Mouse (Mus musculus) right cerebral cortex, postnatal 25 days (tissue): Measurements from ENCODE around the gene Gclc.
"Not testable (repeated sequence)": the region's sequence is repeated elsewhere in the genome, so short reads cannot be mapped to it uniquely, and the experiment has no call there.

ENCODE experiments used
- DNase-seq: peaks from one replicate; pipeline ENCODE4 v3.0.0; 2022

The Gclc gene

DNA sequence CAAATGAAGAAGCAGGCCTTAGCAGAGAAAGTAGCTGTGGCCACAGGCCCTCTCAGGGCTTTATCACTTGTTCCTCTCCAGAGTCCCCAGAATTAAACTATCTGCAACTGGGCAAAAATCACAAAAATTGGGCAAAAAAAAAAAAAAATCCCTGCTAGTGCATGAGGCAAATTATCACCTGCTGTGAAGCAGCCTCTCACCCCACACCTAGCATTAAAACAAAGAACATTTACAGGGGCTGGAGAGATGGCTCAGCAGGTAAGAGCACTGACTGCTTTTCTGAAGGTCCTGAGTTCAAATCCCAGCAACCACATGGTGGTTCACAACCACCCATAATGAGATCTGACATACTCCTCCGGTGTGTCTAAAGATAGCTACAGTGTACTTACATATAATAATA lies 6.0 kb upstream of the Gclc start:
- DNase-seq, result not testable (repeated sequence)

DNA sequence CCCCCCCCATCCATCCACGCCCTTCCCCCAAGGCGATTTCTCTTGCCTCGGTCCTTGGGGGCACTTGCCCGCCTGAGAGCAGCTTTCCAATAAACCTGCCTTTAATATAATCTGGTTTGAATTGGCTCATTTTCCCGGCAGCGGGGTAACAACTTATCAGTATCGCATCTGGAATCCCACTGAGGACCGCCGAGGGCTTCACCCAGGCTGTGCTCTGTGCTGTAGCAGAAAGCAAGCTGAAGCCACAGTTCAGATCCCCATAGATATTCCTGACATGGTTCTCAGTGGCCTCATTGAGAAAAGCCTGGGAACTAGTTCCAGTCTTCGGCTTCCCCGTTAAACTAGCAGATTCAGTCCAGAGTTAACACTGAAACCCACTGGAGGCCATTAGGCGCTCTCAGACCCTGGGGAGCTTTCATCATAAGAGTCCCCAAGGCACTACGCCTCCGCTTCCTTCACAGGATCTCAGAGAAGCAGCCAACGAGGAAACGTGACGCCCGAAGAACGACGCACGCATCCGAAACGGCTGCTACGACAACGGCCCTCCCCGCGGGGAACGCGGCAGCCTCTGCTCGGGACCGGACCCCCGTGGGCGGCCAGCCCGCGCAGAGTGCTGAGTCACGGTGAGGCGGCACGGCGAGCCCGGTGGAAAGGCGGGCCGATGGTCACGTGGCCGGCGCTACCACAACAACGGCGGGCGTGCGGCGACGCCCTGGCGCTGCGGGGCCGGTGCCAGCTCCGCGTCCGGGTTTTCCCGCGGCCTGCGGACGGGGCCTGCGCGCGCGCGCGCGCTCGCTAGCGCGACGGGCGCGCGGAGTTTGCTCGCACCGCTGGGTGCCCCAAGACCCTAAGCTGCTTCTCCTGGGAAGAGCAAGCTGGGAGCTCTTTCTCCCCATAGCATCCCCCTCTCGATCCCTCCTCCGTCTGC lies 3.9 kb upstream of the Gclc start:
- DNase-seq, result peak; percentile 99

DNA sequence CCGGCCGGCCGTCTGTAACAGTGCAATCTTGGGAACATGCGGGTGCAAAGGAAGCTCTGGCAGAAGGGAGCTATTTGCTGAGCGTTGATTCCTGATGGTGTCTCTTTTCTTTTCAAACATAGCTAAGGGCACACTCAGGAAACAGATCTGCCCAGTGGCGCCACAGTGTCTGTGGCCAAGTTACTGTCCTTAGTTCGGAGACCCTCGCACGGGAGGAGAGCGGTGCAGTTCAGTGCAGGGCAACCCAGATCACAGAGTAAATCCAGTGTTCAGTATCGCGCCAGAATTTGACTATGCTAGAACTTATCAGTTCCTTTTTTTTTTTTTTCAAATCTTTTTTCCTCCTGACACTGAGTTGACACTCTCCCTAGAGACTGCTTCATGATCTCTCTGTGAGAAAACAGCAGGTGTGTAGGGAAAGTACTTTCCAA lies 3.2 kb upstream of the Gclc start:
- no peak for DNase-seq

DNA sequence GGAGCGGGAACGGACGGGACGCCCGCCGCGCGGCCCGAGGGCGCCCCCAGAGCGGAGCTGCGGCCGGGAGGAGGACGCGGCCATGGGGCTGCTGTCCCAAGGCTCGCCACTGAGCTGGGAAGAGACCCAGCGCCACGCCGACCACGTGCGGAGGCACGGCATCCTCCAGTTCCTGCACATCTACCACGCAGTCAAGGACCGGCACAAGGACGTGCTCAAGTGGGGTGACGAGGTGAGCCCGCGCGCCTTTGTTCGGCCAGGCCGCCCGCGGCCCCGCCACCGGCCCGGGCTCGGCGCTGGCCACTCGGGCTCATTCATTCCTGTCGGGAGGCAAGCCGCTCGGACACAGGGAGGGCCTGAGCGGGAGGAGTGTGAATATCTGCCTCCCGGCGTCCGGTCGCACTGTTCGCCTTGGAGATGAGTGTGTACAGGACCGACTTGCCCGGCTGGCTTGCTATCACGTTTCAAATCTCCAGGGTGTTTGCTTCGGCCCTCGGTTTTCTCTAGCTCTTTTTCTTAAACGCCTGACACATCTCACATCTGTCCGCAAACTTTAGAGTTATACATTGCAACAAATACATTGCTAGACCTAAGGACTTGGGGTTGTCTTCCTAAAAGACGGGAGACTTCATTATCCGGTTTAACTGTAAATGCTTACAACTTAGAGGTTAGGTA lies 530 bp downstream of the Gclc start:
- no peak for DNase-seq

DNA sequence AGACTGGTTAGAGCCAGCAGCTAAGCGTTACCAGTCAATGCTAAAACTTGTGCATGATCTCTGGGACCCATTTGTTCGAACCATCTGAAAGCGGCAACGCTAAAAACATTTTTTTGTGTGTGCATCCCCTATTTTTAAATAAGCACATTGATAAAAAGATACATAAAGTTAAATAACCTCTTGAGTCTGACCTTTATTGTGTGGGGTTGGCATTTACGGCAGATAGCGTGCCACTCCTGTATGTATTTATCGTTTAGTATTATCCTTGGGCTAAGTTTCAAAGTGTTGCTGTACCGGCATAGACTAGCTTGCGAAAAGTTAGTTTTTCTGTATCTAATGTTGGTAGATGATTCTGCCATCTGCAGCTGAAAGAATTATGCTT lies 1.1 kb downstream of the Gclc start:
- DNase-seq, result no peak

DNA sequence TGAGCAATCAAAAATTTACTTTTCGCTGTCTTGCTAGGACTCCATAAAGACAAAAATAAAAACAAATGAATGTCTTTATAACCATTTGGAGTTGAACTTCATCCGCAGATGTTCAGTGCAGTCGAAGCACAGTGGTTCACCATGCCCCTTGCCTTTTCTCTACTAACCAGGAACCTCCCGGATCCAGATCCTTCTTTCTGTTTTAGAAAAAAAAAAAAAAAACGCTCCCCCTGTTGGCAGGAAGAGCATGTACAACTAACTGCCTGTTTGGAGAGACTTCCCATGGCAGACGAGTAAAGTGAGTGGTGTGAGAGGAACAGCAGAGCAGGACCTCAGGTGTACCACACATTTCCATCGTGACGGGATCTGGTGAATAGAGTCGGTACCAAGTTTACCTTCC lies 1.7 kb downstream of the Gclc start:
- DNase-seq, result no peak

DNA sequence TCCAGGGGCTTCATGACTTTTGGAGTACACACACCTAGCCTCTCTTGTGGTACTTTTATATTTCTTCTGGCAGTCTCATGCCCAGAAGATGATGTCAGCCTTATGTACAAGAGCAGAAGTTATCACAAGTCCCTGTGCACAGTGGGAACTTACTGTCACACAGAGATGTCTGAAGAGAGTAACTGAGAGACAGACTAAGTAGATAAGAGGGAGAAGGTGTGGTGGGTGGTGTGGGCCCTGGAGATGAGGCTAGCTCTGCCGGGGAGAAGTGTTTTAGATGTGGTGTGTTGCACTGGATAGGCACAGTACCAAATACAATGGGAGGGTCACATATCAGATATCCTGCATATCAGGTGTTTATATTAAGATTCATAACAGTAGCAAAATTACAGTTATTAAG lies 3.0 kb downstream of the Gclc start:
- no peak for DNase-seq

DNA sequence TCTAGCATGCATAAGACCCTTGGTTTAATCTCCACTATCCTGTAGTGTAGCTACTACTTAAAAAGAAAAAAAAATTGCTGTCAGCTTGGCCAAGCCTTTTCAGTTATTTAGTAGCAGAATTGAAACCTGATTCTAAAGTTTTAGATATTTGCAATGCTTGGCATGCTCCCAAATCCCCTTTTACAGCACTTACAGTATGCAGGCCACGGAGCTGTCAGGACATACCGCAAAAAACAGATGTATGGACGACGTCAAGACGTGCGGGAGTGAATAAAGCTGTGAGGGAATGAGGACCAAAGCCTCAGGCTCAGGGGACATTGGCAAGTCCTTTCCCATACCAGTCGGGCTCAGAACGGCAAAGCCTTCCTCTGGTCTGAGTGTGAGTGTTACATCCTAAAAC lies 4.1 kb downstream of the Gclc start:
- no peak for DNase-seq

DNA sequence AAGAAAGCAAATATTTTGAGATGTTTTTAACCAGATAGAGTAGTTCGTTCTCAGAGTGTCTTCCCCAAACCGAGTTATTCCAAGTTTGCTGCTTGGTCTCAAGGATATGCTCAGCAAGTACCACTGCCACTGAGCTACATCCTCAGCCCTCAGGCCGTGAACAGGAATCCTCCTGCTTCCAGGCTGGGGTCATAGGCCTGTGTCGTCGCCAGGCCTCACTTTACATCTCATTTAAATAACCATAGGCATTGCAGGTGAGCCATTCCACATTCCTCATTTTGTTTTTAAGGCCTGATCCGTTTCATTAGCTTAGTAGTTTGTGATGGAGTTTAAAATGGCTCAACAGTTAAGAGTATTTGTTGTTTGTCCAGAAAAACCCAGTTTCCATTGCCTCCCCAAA lies 4.8 kb downstream of the Gclc start:
- DNase-seq, result no peak

DNA sequence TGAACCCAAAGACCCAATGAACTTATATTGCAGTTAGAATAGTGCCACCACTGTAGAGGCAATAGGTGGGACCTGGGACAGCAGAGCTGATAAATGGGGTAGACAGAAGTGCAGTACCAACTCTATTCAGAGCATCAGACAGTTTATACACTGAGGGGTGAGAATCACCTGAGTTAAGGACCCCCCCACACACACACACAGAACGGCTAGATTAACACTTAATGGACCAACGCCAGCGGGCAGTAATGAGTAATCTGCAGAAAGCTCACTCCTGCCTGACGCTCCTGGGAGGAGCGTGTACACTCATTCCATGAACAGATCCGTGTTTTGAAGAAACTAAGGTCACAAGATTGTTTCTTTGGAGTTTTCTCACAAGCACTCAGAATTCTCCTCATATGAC lies 5.4 kb downstream of the Gclc start:
- DNase-seq, result no peak

DNA sequence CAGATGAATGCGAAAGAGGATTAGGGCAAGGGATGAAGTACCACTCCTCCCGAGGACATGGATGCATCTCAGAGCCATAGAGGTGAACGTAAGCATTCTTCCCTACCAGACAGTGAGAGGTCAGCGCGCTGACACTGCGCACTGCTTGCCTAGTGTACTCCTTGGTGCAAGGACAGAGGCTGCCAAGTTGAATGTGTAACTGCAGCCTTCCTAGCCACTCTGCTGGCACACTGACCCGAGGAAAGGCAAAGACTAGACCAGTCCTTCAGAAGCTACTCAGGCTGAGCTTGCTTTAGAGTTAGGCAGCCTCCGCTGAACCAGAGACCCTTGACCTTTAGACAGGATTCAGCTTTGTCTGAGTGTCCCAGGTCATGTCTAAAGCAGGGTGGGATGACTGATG lies 11.9 kb downstream of the Gclc start:
- DNase-seq, result no peak

DNA sequence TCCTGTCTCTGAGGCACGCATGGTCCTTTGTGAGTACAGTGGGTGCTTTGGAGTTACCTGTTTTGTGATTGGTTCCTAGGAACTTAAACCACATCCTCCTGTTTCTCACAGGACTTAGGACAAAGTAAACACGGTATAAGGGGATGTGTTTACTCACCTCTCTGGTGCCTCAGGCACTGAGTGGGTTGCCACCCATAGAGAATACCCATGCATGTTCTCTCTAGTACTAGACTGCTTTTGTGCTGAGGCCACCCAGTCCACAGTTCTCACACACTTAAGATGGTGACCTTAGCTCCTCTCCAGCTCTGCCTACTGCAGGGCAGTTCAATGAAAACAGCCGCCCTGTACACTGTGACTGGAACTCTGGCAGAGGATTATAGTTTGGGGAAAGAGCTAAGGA lies 12.4 kb downstream of the Gclc start:
- DNase-seq, result no peak

DNA sequence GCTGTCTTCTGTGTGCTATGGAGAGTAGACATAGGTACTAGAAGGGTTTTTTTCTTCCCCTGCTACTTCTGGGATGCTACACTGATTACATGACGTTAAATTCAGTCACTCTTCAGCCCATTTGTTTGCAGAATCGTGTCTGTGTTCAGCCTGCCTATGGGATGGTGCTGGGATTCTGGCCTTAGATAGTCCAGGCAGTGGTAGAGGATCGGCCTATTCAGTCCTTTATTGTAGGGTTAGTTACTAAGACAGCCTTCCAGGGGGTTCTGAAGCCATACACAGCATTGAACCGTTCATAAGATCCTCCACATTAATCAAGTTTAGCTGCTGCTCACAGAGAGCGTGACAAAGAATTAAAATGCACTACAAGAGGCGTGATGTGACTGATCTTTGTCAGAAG lies 16.6 kb downstream of the Gclc start:
- DNase-seq, result no peak

DNA sequence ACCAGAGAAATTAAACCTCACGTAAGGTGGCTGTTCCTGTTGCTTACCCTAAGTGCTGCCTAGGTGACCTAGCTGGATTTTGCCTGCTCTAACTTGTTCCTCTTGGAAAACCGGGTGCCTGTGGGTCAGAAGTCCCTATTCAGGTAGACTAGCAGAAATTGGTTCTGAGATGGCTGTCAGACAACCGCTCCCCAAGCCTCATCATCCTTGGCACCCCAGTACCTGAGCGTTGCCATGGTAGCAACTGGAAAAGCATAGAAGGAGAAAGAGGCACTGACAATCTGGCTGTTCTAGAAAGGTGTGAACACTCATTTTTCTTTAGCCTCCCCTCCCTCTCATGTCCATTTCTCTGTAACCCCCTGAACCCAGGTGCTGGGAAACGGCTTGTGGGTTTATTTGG lies 17.0 kb downstream of the Gclc start:
- no peak for DNase-seq

DNA sequence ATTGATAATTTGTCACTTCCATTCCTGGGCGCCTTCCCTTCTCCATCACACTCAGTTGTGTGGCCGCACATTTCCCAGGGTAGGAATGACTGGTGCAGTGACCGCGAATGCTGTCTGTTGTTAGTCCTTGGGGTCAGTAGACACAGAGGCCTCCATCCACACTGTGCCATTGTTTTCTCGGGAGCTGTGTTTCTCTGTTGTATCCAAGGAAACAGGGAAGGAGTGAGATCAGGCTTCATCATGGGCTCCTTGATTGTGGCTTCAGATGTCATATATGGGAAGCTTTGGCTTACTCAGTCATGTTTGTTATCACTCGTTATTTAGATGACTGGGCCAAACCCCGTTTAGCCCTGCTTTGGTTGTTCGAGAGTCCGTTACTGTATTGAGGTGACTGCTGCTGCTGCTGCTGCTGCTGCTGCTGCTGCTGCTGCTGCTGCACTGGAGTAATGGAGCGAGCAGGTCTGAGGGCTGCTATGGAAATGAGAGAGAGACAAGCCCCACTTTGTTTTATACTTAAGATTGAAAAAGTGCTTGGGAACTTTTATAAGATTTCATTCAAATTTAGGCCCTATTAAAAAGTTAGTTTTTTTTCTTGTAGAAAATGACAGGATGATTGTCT lies 17.5 kb downstream of the Gclc start:
- DNase-seq, result no peak

DNA sequence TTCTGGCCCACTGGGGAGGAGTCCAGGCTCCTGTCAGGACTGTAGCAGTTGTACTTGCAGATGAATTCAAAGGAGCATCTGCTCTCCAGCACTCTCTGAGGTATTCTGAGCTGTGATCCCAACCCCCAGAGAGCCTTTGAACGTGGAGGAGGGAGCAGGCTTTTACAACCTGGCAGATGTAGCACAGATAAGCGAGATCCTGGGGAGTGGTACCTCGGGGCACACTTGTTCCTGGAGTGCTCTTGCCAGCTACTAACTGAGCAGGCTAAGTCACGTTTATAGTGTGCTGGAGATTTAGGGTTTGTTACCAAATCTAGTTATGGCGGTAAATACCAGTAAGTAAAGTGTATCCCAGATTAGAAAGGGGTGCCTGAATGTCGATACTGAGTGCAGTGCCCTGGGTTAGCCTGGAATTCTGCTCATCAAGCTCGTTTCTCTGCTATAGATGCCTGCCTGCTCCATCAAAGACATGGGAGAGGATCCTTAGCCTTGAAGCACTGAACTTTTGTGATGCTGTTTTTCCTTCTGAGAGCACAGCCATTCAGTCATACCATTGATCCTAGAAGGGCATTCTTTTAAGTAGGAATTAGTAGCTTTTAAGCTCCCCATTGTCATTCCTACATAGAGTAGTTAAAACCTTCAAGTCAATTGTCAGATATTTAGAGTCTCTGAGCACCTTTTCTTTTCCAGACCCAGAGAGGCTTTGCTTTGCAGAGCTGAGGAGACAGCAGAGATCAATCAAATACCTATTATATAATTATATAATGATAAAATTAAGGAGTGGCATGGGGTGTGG lies 22.6 kb downstream of the Gclc start:
- no peak for DNase-seq

DNA sequence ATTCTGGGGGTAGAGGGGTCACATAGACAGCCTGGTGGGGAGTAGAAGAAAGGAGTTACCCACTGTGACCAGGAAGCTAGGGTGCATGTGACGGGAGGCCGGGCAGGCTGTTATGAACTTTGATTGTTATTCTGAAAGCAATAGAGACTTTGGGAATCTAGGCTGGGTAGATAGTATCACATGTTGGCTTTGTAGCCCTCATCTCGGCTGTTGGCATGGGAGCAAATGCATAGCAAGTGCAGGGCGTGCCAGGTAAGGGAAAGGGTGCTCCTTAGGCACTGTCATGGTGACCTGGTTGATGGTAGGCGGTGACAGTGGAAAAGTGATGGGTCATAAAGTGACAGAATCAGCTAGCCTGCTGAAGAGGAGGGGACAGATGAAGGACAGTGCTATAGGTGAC lies 23.3 kb downstream of the Gclc start:
- no peak for DNase-seq

DNA sequence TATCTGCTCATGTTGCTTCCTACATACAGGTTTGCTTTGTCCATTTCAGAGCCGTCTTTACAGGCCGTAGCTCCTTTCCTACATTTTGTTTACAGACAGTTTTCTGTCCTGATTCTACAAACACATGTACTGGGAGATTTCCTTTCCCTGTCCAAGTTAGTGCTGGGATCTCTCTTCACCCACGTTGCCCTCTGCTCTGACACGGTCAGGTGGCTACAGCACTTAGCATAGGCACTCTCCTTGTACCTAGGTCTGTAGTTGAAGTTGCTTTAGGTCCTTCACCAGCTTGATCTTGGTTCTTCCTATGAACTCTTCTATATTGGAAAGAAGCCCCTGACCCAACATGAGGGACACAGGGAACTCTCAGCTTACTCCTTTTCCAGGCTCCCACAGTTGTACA lies 25.4 kb downstream of the Gclc start:
- no peak for DNase-seq

DNA sequence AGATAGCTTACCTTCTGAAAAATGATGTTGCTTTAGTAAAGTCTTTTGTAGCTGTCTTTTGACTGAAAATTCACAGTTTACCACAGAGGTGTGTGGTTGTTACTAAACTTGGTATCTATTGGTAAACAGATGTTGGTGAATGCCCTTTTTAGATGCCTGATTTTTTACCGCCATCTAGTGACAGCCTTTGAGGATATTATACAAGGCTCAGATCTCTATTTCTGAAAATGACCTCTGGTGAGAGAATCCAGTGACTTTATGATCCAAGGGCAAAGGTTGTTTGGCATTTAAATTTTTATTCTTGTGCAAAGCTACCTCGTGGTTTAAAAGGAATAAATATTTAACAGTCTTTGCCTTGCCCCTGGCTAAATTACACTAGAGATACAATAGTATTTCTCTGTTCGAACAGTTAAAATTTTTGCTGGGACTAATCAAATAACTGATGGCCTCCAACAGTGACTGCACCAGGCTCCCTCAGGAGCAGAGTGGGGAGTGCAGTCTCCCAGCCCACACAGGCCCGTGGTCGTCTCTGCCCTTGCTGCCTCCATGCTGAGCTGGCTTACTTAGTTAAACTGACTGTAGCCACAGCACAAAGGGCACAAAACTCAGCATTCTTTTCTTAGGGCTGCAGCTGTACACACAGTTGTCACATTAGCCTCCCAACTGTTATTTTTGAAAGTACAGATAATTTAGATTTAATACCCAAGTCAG lies 27.3 kb downstream of the Gclc start:
- no peak for DNase-seq

DNA sequence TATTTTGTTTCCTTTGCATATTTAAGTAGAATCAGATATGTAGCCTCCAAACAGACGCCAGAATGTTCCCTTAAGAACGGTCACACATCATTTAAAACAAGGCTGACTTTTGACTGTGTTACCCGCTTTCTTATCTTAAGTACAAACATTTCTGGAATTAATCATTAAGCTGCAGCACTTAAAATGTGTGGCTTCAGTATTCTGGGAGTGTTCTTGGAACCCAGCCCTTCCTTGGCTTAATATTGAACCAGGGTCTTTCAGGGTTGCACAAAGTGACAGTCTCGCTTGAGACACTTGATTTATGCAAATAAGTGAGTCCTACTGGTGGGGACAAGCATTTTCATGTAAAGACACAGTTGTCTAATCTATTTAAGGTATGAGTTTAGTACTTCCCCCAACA lies 27.9 kb downstream of the Gclc start:
- DNase-seq, result no peak

DNA sequence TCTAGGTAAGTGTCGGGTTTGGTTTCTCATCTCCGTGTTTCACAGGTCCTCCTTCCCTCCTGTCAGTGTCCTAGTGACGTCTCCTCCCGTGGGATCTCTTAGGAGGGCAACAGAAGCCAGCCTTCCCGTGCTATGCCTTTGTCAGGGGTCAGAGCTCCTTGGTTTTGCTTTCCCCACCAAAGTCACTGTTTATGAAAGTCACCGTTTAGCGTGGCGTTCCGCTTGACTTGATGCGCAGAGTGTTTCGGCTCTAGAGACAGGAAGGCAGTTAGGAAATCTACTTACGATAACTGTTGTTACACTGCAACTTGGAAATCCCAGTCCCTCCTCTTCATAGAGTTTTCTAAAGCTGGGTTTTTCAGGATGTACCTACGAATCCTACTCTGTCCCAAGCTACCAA lies 28.7 kb downstream of the Gclc start:
- no peak for DNase-seq

DNA sequence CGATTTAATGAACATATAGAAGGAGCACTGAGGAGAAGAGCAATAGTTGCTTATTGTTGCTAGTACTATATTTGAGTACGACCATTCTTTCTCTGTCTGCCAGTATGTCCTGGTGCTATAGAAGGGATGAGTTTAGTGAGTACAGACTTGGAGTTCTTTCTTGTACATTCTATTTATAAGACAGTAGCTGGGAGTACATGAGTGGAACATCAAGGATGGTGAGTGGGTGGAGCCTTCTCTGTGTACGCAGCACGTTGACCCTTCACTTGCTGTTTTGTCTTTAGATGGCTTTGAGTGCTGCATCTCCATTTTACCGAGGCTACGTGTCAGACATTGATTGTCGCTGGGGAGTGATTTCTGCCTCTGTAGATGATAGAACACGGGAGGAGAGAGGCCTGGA lies 31.1 kb downstream of the Gclc start:
- no peak for DNase-seq

DNA sequence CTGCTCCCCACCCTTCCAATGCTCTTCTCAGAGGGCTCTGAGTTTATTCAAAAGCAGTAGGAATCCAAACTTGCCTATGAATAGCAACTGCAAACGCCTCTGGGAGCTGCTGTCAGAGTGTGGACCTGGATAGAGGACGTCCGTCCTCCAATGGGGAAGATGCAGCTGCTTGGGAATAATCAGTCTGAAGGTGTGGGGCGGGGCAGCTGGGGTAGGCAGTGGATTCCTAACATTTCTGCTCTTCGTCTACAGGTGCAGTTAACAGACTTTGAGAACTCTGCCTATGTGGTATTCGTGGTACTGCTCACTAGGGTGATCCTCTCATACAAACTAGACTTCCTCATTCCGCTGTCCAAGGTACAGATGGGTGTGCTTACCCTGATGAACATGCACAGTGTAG lies 33.6 kb downstream of the Gclc start:
- DNase-seq, result no peak
